Mouse (Mus musculus) monocyte, adult 2 months (primary cell): Measurements from ENCODE around the gene Igf2r.
"Not testable (repeated sequence)": the region's sequence is repeated elsewhere in the genome, so short reads cannot be mapped to it uniquely, and the experiment has no call there.

Source experiments
- DNase-seq, 2 experiments: peaks; one replicate each; pipeline ENCODE4 v3.0.0; 2022; ENCODE audit warnings: low spot score in 2 of 2, low read depth in 1 of 2

The Igf2r gene

DNA sequence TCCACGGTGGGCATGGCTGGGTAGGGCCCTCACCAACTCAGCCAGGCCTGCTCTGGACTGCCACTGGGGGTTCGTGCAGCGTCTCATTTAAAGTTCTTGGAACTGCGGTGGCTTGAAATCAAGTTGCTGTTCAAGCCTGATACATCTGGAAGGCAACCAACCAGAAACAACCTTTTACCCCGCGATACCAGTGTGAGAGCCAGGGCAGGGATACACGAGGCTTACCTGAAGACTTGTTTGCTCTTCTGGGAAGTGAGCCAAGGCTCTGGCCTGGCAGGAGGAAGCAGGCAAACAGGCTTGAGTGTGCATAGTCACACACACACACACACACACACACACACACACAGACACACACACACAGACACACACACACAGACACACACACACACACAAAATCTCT, 93.8 kb downstream of the Igf2r start, which contains the start of gene Slc22a1:
Slc22a1 (minus strand) TSS at position 184 of the 400 bp plus-strand sequence.
- DNase-seq = no peak

DNA sequence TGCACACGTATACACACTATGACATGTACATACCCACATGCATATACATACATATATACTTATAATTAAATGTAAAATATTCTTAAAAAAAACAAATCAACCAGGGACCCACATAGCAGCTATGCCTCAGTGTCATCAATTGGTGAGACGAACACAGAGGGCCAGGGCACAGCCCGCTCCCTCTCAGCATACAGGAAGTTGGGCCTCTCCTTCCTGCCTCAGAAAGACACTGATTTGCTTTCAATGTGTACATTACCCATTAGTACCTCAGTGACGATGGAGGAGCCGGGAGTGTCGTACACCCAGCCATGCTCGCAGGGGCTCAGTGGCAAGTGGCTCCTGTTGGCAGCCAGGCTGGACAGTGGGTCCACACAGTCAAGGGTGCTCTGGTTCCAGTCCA, 94.5 kb downstream of the Igf2r start:
- DNase-seq = not testable (repeated sequence)

DNA sequence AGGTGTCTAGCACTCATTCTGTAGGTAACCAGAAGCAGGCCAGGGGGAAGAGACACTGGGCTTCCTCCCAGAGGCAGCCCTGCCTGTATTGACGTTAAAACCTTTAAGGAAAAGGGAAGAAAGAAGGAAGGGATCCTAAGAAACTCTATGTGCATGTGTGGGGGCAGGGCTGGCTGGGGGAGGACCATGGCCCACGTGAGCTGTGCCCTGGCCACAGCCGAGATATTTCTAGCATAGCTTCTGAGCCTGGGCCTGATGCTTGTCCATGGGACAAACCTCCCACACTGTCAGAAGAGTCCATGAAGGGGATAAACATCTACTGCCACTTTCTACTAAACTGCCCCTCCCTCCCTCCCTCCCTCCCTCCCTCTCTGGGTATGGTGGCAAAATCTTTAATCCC, 95.6 kb downstream of the Igf2r start:
- DNase-seq = no peak

DNA sequence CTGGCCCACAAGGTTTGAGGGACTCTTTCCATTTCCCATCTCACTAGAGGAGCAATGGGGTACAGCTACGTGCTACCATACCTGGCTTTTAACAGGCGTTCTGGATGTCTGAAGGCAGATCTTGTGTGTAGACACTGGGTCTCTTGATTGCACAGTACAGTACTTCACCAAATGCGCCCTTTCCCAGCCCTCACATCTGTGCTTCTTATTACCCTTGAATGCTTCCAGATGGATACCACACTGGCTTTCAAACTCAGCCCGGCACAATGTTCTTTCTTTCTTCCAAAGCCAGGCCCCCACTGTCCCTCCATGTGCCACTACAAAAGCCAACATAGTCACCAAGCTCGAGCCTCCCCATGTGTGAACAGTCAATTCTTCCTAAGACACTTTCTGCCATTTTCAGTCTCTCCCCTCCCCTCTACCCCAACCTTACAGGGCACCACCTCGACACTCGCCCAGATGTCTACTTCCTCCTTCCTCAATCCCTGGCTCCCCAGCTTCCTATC, 97.1 kb downstream of the Igf2r start:
- DNase-seq = no peak

DNA sequence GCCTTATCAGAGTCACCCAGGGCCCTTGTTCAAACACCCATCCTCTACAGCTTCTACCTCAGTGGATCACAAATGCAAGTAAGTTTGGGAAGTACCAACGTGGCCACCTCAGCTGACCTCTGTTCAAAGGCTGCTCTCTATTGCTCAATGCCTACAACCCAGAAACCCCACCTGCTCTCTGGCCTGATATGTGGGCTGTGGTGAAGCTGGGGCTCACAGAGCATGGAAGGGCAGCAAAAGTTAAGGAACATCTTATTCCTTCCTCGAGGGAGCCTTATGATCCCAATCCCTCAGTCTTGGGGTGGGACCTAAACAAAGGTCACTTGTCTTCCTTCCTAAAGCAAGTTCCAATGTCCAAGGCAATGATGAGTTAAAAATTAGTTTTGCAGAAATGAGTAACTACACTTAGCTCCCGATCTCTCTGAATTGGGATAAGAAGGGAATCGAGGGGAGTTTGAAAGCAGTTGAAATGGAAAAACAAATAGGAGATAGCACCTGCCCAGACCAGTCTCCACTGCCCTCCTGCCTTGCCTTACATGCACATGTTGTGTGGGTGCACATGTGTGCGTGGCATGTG, 98.3 kb downstream of the Igf2r start:
- DNase-seq = no peak

DNA sequence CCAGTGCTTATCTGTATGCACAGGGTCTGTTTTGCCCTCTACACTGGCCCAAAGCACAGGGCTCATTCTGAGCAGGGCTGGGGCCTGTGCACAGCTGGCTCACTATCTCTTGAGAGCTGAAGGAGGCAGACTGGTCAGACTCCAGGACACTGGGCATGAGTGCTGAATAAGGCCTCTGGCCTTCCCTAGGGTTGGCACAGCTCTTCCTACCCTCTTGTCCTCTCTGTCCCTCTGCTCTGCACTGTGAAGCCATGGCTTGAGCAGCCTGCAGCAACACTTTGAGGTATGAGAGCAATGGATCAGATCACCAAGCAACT, 100.1 kb downstream of the Igf2r start:
- no peak for DNase-seq

DNA sequence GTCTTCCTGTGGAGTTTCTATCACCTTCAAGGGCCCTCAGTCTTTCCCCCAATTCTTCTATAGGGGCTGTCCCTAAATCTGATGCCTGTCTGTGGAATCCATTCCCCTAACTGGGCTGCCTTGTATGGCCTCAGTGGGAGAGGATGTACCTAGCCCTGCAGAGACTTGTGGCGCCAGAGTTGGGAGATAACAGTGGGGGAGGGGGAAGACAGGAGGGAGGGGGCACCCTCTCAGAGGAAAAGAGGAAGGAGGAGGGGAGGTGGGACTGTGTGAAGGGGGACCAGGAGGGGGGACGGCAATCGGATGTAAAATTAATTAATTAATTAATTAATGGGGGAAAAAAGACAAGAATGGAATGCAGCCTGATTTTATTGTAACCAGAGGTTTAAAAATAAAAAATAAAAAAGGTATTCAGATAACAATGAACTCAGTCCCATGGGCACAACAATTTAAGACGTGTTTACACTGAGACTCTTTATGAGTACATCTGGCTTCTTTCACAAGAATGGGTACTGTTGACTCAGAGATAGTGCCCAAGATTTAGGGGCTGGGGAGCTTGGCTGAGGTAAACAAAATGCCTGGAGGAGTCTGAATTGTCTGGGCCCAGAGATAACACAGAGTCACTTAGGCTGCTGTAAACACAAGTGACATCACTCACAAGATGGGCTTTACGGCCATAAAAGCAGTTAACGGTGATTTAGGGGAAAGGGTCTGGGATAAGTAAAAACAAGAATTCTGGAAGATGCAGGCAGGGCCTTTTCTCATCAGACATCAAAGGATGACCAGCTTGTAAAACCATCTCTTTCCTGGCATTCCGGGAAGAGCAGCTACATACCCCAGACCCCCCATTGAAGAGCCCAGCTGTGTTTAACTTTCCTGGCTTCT, 100.7 kb downstream of the Igf2r start:
- DNase-seq = no peak

DNA sequence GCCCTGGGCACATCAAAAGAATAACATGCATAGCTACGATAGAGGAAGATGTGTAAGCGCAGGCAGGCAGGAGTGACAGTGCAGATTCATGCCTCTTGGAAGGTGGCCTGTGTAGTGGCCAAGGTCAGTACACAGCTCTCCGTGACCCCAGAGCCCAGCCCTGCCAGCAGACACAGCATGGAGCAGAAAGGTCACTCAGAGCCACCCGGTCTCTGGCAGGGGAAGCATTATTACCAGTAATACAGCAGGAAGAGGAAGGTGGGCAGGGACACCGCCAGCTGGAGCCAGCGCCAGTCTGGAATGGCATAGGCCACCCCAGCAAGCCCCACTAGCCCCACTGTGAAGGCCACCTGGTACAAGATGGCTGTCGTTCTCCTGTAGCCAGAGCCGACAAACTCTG, 105.3 kb downstream of the Igf2r start:
- no peak for DNase-seq

DNA sequence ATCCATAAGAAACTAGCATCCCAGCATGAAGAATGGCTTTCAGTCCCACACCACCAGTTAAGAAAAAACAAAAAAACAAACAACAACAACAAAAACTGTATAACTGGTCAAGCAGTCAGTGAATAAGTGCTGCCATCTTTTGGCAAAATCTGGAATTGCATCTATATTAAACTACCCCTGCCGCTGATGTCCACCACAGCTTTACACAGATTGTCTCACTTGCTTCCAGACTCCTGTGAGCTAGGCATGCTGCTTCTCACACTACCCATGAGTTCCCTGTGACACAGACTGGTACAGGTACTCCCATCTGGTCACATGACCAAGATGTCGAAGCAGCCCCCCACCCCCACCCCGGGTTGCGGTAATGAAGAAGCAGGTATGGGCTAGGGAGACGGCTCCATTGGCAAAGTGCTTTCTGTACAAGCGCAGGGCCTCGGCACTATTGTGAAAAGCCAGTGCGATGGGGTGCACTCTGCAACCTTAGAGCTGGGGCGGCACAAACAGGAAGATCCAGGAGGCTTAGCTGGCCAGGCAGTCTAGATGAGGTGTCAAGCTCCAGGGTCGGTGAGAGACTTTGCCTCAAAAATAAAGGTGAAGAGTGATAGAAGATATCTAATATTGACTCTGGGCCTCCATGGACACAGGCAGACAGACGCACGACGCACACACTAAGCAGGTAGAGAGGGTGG, 108.7 kb downstream of the Igf2r start:
- DNase-seq = no peak

DNA sequence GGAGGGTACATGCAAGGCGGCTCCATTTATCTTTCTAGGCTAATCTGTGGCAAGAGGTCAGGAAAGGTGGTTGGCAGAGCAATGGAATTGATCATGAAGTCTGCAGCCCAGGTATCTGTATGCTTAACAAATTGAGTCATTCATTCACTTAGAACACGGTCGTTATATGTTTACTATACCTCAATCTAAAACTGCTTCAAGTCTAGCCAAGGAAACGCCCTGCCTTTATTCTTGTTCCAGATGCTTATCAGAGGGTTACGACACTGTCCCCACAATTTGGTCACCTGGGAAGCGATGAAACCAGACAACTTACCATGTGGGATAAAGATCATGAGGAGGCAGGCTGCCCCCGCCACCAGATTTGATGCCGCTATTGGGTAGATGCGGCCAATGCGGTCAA, 110.2 kb downstream of the Igf2r start:
- no peak for DNase-seq

DNA sequence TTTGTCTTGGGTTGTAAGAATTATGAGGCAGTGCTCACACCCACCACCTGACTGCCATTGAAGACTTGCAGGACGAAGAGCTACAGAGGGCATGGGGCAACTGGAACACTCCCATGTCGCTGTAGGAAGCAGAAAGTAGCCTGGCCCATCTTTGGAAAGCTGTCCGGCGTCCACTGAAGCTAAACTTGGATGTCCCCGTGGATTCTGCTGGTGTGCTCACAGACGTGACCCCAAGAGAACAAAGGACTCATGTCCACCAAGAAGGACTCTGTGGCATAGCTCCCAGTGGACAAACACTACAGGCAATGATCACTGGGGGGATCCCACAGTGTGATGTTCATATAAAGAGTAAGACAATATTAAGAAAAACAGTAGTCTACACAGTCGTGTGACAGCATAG, 110.7 kb downstream of the Igf2r start:
- no peak for DNase-seq

DNA sequence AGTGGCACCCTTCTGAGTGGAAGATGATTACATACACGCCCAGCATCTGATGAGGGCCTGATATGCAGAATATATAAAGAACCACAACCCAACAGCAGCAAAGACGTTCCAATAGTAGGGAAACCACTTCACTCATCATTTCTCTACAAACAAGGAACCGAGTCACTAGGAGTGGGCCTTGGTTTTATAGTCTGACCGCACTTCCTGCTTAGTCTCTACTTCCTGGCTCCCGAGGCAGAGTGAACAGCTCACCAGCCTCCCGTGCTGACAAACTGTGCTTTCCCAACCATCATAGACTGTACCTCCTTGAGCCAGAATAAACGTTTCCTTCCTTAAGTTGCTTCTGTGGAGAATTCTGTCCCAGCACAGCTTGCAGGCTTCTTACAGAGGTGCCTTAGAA, 113.6 kb downstream of the Igf2r start:
- DNase-seq = peak in 1 of 2 experiments; percentile 6

DNA sequence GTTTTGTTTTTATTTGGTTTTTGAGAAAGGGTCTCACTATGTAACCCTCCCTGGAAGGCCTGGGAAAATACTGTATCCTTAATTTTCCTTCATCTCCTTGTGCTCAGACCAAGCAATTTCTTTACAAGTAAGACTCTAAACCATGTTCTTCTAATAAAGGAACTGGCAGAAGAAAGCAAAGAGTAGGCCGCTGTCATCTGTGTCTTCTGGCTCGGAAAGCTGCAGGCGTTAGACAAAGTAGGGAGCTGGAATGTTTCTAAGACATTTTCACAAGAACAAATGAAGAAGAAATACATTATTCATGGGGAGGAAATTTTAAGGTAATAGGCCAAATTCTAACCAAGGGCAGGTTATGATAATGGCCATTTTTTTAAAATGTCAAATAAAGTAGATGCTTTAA, 115.4 kb downstream of the Igf2r start:
- DNase-seq = no peak

DNA sequence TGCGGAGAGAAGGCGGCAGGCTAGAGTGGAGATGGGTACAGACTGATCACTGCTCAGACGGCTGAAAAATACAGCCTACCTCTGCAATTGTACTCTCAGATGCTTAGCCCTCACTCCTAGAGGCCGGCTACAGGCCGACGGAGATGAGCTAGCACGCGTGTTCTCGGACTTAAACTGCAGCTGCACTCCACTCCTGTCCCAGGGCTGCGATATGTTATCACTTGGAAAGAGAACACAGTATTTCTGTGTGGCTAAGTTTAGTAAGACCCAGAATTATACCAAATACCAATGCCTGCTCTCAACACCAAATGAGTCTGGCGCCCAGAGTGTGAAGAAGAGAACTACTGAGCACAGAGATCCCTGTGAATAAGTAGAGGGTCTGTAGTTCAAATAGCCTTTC, 116.9 kb downstream of the Igf2r start:
- DNase-seq = no peak

DNA sequence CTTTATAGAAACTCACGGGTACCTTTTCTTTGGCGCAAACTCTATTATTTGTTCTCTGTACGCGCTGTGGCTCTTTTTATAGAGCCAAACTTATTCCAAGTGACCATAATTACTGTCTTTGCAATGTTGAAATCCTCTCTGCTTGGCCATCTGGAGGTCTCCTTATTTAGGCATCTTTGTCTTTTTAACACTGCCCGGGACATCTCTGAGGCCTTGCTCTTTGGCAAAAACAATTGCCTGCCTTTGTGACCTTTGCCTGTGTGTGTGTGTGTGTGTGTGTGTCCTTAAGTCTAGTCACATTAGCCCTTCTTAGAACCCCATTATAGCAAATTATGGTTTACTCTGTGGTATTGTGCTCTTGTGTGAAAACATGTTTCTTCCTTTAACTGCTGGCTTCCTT, 124.0 kb downstream of the Igf2r start:
- DNase-seq = no peak

DNA sequence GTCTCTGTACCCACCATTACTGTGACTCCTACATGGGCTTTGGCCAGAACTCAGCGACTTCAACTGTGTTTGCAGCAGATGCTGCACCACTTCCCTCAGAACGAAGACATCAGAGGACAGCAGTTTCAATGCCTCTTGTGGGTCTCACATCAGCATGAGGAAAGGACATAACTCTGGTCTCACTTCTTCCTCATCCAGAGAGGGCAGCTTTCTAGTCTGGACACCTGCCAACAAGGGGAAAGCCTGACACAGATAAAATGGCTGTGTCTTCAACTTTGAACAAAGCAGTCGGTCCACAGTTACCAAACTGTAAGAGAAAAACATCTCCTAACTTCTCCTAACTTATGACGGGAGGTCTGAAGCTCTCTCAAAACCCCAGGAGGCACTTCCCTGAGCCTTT, 128.4 kb downstream of the Igf2r start:
- no peak for DNase-seq

DNA sequence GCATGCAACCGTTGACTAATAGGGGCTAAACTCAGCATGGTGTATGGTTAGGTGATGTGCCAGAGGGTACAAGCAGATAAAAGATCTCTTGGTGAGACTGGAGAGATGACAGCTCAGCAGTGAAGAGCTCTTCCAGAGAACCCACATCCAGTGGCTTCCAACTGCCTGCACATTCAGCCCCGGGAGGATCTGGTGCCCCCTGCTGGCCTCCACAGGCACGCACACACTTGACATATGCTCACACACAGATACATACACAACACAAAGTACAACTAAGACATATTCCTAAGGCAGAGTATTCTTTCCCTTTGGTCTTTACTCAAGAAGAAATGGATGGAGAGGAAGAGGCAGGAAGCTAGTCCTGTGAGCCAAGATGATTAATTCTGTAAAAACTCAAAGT, 129.9 kb downstream of the Igf2r start:
- DNase-seq = no peak

DNA sequence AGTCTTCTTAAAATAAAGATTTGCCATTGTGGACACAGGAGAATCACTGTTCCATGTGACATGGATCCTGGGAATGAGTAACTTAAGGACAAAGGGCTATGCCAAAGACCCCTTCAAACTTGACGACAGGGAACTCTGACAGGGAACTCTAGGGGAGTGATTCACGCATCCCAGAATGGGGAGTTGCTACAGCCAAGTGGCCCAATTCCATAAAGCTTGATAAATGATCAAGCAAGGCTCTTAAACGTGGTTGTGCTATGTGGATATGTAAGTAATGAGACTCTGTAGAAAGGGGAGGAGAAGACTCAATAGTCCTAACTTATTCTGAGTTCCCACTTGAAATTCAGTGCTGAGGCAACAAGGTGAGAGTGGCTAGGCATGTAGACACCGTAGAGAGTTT, 134.7 kb downstream of the Igf2r start:
- DNase-seq = no peak
